Mouse (Mus musculus) kidney, embryonic 15.5 days (tissue): ENCODE data around the gene Ros1. TPM values are rescaled to one million over a fixed set of nuclear protein-coding genes. Genes with fewer than 3 reads are reported as not detected.
A peak's percentile ranks its signal among the peaks of the same experiment; 100 is the strongest.

ENCODE experiments used
- ATAC-seq: fragments of 200-750 bp; cut with Nextera tagmentation; replicated peaks from 2 replicates; pipeline ENCODE4 v1.8.0; 2017; ENCODE audit warnings: moderate TSS enrichment; ENCODE audit not compliant: low FRiP score
- H3K27ac ChIP-seq: fragments of 300-500 bp; sonication (generic); 2 replicates; pipeline ENCODE4 v1.5.1; 2015; ENCODE audit warnings: mild to moderate bottlenecking, inconsistent platforms
- H3K27me3 ChIP-seq: fragments of 300-500 bp; sonication (generic); 2 replicates; pipeline ENCODE4 v1.6.1; 2015; ENCODE audit warnings: inconsistent platforms
- H3K36me3 ChIP-seq: fragments of 300-500 bp; sonication (generic); 2 replicates; pipeline ENCODE4 v1.6.1; 2015; ENCODE audit warnings: inconsistent platforms
- H3K4me1 ChIP-seq: fragments of 300-500 bp; sonication (generic); 2 replicates; pipeline ENCODE4 v1.6.1; 2015; ENCODE audit warnings: inconsistent platforms
- H3K4me2 ChIP-seq: fragments of 300-500 bp; sonication (generic); 2 replicates; pipeline ENCODE4 v1.6.1; 2015; ENCODE audit warnings: moderate library complexity, mild to moderate bottlenecking, inconsistent platforms
- H3K4me3 ChIP-seq: fragments of 300-500 bp; sonication (generic); replicated peaks from 2 replicates; pipeline ENCODE4 v1.5.1; 2015; ENCODE audit warnings: mild to moderate bottlenecking, inconsistent platforms
- H3K9ac ChIP-seq: fragments of 300-500 bp; sonication (generic); 2 replicates; pipeline ENCODE4 v1.6.1; 2015; ENCODE audit warnings: mild to moderate bottlenecking, inconsistent platforms
- H3K9me3 ChIP-seq: fragments of 300-500 bp; sonication (generic); replicated peaks from 2 replicates; pipeline ENCODE4 v1.6.1; 2016; ENCODE audit warnings: inconsistent platforms
- WGBS: fragments of 180-500 bp; shearing (Covaris S2); methylation state at CpG from one replicate; pipeline ENCODE4 v1.1.7; 2015; ENCODE audit warnings: mixed read lengths; 5-methylcytosine and 5-hydroxymethylcytosine counted together
- polyA plus RNA-seq: library from polyadenylated mRNA; unstranded; fragments of >200 nt; fragmentation: Nextera tagmentation; extraction: Ambion mirVana; gene quantifications from 2 replicates; pipeline ENCODE4 v1.2.1, GENCODE M21; 2015

Gene Ros1
- polyA plus RNA-seq, 1 experiment from 2014 or later: 1.9 TPM

GRCm38 (mm10) chr10:52028561-52029370 is 166.3 kb downstream of the Ros1 start:
- H3K27ac ChIP-seq: no peak overlapping the region
- WGBS: 2% methylated on average over 11 of the region's 11 CpGs
- no peaks in the 10 kb centered on the region for H3K9me3 ChIP-seq
- H3K27me3 ChIP-seq: peaks cover 89% of the 10 kb centered on the region
- no peak overlapping the region for H3K4me3 ChIP-seq
- no peaks in the 10 kb centered on the region for H3K36me3 ChIP-seq
- ATAC-seq: no peak
- H3K4me2 ChIP-seq: no peak overlapping the region
- H3K9ac ChIP-seq: no peak overlapping the region
- peaks cover 18% of the 10 kb centered on the region for H3K4me1 ChIP-seq

DNA sequence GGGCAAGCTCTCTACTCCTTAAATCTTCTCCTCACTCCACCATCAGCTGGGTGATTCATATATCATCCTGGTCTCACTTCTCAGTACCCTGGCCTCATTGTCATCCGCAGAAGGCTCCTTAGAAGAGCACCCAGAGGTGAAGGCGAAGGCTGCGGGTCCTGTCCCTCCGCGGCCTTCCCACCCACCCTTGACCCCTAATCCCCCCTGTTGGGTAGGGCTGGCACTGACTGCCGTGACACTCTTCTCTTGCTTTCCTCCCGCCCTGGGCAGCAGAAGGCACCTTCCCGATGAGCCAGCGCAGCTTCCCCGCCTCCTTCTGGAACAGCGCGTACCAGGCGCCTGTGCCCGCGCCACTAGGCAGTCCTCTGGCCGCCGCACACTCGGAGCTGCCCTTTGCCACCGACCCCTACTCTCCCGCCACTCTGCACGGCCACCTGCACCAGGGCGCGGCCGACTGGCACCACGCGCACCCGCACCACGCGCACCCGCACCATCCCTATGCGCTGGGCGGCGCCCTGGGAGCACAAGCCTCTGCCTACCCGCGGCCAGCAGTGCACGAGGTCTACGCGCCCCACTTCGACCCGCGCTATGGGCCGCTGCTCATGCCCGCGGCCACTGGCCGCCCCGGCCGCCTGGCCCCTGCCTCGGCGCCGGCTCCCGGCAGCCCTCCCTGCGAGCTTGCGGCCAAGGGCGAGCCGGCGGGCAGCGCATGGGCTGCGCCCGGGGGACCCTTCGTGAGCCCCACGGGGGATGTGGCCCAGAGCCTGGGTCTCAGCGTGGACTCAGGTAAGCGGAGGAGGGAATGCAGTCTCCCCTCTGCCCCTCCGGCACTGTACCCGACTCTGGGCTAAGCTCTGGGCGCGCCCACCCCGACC is 167.6 kb downstream of the Ros1 start:
- peak overlapping the region; percentile 44 for H3K4me3 ChIP-seq
- H3K4me2 ChIP-seq: peak overlapping the region; percentile 75
- H3K36me3 ChIP-seq: no peaks in the 10 kb centered on the region
- no peak overlapping the region for H3K27ac ChIP-seq
- 0 out of 2 replicates have a peak overlapping the region, but pooled peaks have one; percentile 21 for H3K9ac ChIP-seq
- peaks cover 24% of the 10 kb centered on the region for H3K4me1 ChIP-seq
- 1% methylated on average over 64 of the region's 68 CpGs for WGBS
- peak; percentile 82 for ATAC-seq
- peaks cover 99% of the 10 kb centered on the region for H3K27me3 ChIP-seq
- no peaks in the 10 kb centered on the region for H3K9me3 ChIP-seq

GRCm38 (mm10) chr10:52025821-52026220 is 169.2 kb downstream of the Ros1 start:
- no peak overlapping the region for H3K27ac ChIP-seq
- peaks cover 97% of the 10 kb centered on the region for H3K27me3 ChIP-seq
- ATAC-seq: no peak
- no peak overlapping the region for H3K9ac ChIP-seq
- WGBS: 7% methylated on average over 7 of the region's 7 CpGs
- H3K4me1 ChIP-seq: peaks cover 33% of the 10 kb centered on the region
- H3K36me3 ChIP-seq: no peaks in the 10 kb centered on the region
- H3K4me2 ChIP-seq: no peak overlapping the region
- no peaks in the 10 kb centered on the region for H3K9me3 ChIP-seq
- H3K4me3 ChIP-seq: no peak overlapping the region

DNA sequence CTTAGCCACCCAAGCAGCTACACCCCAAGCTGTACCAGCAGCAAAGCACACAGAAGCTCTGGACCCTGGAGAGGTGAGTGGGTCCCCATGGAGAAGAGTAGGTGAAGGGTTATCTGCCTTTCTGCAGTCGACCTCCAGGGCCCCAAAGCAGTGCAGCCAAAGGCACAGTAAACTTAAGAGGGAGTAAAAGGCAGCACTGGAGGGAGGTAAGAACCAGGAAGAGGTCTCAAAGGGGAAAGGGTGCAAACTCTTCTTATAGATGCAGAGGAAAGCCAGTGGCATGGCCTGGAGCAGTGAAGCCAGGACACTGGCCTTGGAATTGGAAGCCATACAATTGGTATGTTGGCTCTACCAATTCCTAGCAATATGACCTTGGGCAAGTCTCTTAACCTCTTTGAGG is 169.8 kb downstream of the Ros1 start:
- no peak overlapping the region for H3K4me3 ChIP-seq
- no peak overlapping the region for H3K4me2 ChIP-seq
- H3K27me3 ChIP-seq: peaks cover 98% of the 10 kb centered on the region
- whole genome bisulfite sequencing: 0% methylated on average over 1 of the region's 1 CpGs
- H3K9ac ChIP-seq: no peak overlapping the region
- H3K9me3 ChIP-seq: no peaks in the 10 kb centered on the region
- H3K4me1 ChIP-seq: peaks cover 33% of the 10 kb centered on the region
- no peak overlapping the region for H3K27ac ChIP-seq
- H3K36me3 ChIP-seq: no peaks in the 10 kb centered on the region
- ATAC-seq: no peak

DNA sequence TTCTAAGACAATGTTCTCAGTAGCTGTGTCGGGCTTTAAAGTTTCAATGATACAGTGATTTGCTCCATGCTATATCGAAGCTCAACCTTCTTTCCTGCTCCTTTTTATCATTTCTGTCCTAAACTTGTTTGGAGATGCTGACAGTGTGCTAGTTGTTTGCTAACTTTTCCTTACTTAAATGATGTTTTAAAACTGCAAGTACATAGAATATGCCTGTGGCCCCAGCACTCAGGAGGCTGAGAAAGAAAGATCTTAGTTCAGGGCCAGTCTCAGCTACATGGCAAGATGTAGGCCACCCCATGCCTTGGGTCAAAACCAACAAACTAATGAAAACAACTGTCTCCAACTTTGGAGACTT is 171.0 kb downstream of the Ros1 start:
- Histone ChIP-seq H3K27ac (no peak overlapping the region), H3K4me3 (no peak overlapping the region), H3K9ac (no peak overlapping the region), H3K9me3 (no peaks in the 10 kb centered on the region), H3K27me3 (peaks cover 95% of the 10 kb centered on the region), H3K4me2 (no peak overlapping the region), H3K36me3 (no peaks in the 10 kb centered on the region), H3K4me1 (peaks cover 25% of the 10 kb centered on the region)
- no peak for ATAC-seq
- WGBS: 7% methylated on average over 2 of the region's 2 CpGs

- H3K27me3 ChIP-seq: peaks cover 95% of the 10 kb centered on the region
- no peaks in the 10 kb centered on the region for H3K36me3 ChIP-seq
- ATAC-seq: no peak
- WGBS: 2% methylated on average over 17 of the region's 17 CpGs
- H3K4me3 ChIP-seq: peak overlapping the region; percentile 51; the same call in 1 of the 2 replicates
- peaks cover 24% of the 10 kb centered on the region for H3K4me1 ChIP-seq
- no peak overlapping the region for H3K27ac ChIP-seq
- no peak overlapping the region for H3K9ac ChIP-seq
- H3K4me2 ChIP-seq: peak overlapping the region; percentile 87
- no peaks in the 10 kb centered on the region for H3K9me3 ChIP-seq
These were observed 171.6 kb downstream of the Ros1 start for GRCm38 (mm10) chr10:52023213-52024052.

DNA sequence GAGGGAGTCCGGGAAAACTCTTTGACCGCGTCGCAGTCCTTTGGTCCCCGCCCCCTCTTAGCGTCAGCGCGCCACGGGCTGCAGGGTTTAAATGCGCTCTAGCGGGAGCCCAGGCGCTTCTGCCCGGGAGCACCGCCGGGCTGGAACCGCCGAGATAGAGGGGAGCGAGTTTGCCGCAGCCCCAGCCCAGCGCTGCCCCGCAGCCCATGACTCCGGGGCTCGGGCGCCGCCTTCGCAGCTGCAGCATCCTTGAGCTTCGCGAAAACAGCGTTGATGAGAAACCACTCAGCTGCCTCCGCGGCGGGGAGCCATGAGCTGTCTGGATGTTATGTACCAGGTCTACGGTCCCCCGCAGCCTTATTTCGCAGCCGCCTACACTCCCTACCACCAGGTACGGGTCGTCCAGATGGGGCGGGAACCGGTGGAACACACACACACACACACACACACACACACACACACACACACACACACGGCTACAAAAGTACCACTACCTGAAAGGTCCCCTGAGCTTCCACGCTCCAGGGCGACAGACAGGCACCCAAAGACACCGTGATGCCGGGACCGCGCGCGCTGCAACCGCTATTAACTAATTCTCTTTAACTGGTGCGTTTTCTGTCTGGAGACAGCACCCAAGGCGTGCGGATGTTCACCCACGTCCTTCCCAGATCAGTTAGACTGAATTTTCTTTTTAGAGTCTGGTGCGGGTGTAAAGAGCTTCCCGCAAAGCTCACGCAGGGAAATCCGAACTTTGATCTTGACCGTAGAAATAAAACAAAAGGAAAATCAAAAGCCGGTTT is 172.4 kb downstream of the Ros1 start, which contains the start of gene Vgll2:
TSS of gene Vgll2 (plus strand) at position 90 of the 800 bp plus-strand sequence.
- WGBS: under 1% methylated on average over 60 of the region's 60 CpGs
- peaks cover 89% of the 10 kb centered on the region for H3K27me3 ChIP-seq
- peak within 1 kb of the TSS; percentile 51 for H3K4me3 ChIP-seq
- H3K9ac ChIP-seq: no peak within 1 kb of the TSS
- H3K9me3 ChIP-seq: no peaks in the 10 kb centered on the region
- peaks cover 21% of the 10 kb centered on the region for H3K4me1 ChIP-seq
- H3K27ac ChIP-seq: no peak within 1 kb of the TSS
- no peaks in the 10 kb centered on the region for H3K36me3 ChIP-seq
- ATAC-seq: peak; percentile 85
- peak within 1 kb of the TSS; percentile 87 for H3K4me2 ChIP-seq

DNA sequence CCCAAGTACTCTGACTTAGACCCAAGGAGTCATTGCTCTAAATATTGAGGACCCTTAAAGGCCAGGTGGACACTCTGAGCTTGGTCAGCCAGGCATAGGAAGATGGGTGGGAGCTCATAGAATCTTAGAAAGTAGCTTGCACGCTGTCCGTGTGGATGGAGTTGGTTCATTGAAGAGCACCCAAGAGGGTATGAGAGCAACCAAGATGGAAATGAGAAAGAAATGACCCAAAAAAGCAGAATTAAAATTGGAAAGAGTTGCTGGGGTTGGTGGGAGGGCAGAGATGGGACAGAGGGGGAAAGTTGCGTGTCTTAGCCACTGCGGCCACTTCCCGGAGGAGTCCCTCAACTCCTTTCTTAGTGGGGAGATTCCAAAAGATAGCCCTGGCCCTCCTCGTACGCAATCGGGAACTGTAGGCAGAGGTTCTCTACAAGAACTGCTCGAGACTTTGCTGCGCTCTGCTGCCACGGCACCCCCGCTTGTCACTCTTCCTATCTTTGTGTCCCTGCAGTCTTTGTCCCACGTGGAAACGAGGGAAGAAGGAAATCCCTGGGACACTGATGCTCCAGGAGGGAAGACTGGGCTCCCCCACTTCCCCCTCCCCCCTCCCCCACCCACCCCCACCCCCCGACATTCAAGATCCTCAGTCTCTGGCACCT is 173.2 kb downstream of the Ros1 start:
- H3K4me1 ChIP-seq: peaks cover 15% of the 10 kb centered on the region
- H3K4me3 ChIP-seq: peak overlapping the region; percentile 51
- H3K36me3 ChIP-seq: no peaks in the 10 kb centered on the region
- no peak overlapping the region for H3K27ac ChIP-seq
- peak overlapping the region; percentile 87 for H3K4me2 ChIP-seq
- H3K27me3 ChIP-seq: peaks cover 85% of the 10 kb centered on the region
- ATAC-seq: peak; percentile 59
- no peak overlapping the region for H3K9ac ChIP-seq
- H3K9me3 ChIP-seq: no peaks in the 10 kb centered on the region
- WGBS: under 1% methylated on average over 14 of the region's 15 CpGs

- H3K4me1 ChIP-seq: peaks cover 15% of the 10 kb centered on the region
- no peak for ATAC-seq
- H3K9ac ChIP-seq: no peak overlapping the region
- H3K36me3 ChIP-seq: no peaks in the 10 kb centered on the region
- H3K27ac ChIP-seq: no peak overlapping the region
- H3K27me3 ChIP-seq: peaks cover 78% of the 10 kb centered on the region
- 1% methylated on average over 9 of the region's 9 CpGs for WGBS
- peak overlapping the region; percentile 51; the same call in 1 of the 2 replicates for H3K4me3 ChIP-seq
- H3K9me3 ChIP-seq: no peaks in the 10 kb centered on the region
- no peak overlapping the region for H3K4me2 ChIP-seq
These were observed 173.8 kb downstream of the Ros1 start for GRCm38 (mm10) chr10:52021231-52021630.

DNA sequence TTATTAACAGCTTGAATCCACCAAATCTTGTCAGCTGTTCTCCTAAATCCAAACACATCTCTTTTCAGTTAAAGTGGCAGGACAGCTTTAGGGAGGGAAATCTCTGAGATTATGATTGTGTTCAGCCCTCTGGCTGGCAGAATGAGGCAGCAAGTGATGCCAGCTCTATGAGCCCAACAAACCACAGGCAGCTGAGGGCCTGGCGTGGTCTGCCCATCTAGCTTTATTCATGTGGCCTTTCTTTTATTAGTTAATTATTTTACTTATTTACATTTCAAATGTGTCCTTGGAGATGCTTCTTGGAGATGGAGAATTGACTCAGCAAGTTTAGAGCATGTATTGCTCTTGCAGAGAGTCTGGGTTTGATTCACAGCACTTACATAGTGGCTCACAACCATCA is 176.6 kb downstream of the Ros1 start:
- H3K9me3 ChIP-seq: no peaks in the 10 kb centered on the region
- no peak overlapping the region for H3K9ac ChIP-seq
- no peak overlapping the region for H3K4me2 ChIP-seq
- H3K27ac ChIP-seq: no peak overlapping the region
- ATAC-seq: no peak
- H3K27me3 ChIP-seq: peaks cover 51% of the 10 kb centered on the region
- no peak overlapping the region for H3K4me3 ChIP-seq
- H3K36me3 ChIP-seq: no peaks in the 10 kb centered on the region
- peaks cover 15% of the 10 kb centered on the region for H3K4me1 ChIP-seq
- 90% methylated on average over 1 of the region's 1 CpGs for WGBS
